Mouse (Mus musculus) ES-Bruce4 (cell line): Measurements from ENCODE around the gene Myo1h.

Source experiments
- CTCF ChIP-seq: IDR thresholded peaks from one replicate; pipeline ENCODE4 v1.8.1; 2011; ENCODE audit warnings: low read depth, low read length
- EP300 ChIP-seq: IDR thresholded peaks from 2 replicates; pipeline ENCODE4 v1.6.1; 2011; ENCODE audit warnings: low read depth, low read length; ENCODE audit not compliant: insufficient read depth
- POLR2A ChIP-seq: IDR thresholded peaks from one replicate; pipeline ENCODE4 v1.8.1; 2011; ENCODE audit warnings: low read length; ENCODE audit not compliant: insufficient read depth

- no peak for TF ChIP-seq POLR2A
- TF ChIP-seq CTCF: no peak
- no peak for TF ChIP-seq EP300
Observed at GRCm38 (mm10) chr5:114299156-114299855, 10.3 kb downstream of the Myo1h start.
